14 mouse cellular contexts compared by ENCODE assay signal in the genomic region with DNA sequence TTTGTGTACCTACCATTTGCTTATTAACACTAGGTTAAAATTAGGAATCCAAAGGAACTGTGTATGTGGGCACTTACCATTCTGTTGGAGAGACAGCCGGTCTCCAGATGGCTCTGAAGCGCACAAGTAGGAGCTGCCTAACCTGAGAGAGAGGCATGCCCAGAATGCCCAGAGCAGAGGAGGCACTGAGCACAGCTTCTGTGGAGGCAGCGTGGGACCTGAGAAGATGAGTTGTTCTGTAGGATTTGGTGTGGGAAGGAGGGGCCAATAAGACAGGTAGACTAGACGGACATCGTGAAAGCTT. TPM values are rescaled to one million over a fixed set of nuclear protein-coding genes. Genes with fewer than 3 reads are reported as not detected.
DNase-seq lines count a peak whose midpoint lies in the region; ATAC-seq and TF ChIP-seq lines count a peak whose summit lies in the region.
"Had no signal": no experiment of that assay in that cellular context is flagged by ENCODE, and none has a peak within 500 bp of the region (broad histone marks: within the 10 kb centered on the region; RNA-seq: fewer than 3 reads in every experiment).

No protein-coding gene starts in this region.

- H3K36me3 ChIP-seq in forebrain, postnatal 0 days (ENCODE audit: insufficient read depth), result no peaks in the 10 kb centered on the region
- no peaks in the 10 kb centered on the region for H3K36me3 ChIP-seq in forebrain, embryonic 11.5 days (ENCODE audit: control insufficient read depth, insufficient read depth, low read length)
- no peaks in the 10 kb centered on the region for H3K36me3 ChIP-seq in limb, embryonic 10.5 days
- H3K36me3 ChIP-seq: stomach, embryonic 15.5 days had no signal

- no peak overlapping the region for H3K4me2 ChIP-seq in forebrain, postnatal 0 days (ENCODE audit: low read depth)
- no peak overlapping the region for H3K4me2 ChIP-seq in forebrain, embryonic 11.5 days (ENCODE audit: low read depth, low read length, severe bottlenecking)
- H3K4me2 ChIP-seq: stomach, embryonic 15.5 days had no signal

- DNase-seq in forebrain, postnatal 0 days, result no peak
- DNase-seq in forebrain, embryonic 11.5 days (ENCODE audit: low spot score), result no peak
- peak; percentile 42 for DNase-seq in brain, embryonic 14.5 days (ENCODE audit: low read depth)
- DNase-seq in cerebellum, postnatal 36 days, result peak; percentile 73
- peak; percentile 75 to 96 for DNase-seq in left cerebral cortex, postnatal 25 days (ENCODE audit: low spot score in 2 of 2)
- DNase-seq in kidney, adult 11 months, result no peak
- DNase-seq in embryo, embryonic 9.5 days (ENCODE audit: extremely low spot score), result no peak
- DNase-seq in limb, embryonic 10.5 days (ENCODE audit: low spot score), result no peak
- DNase-seq: gastrocnemius, postnatal 36 days; heart, postnatal 14 days; kidney, postnatal 4 days had no signal

- no peaks in the 10 kb centered on the region for H3K9me3 ChIP-seq in forebrain, postnatal 0 days (ENCODE audit: low read length)
- no peaks in the 10 kb centered on the region for H3K9me3 ChIP-seq in forebrain, embryonic 11.5 days (ENCODE audit: control insufficient read depth, low read length)
- H3K9me3 ChIP-seq in limb, embryonic 10.5 days (replicated peaks), result no peaks in the 10 kb centered on the region
- H3K9me3 ChIP-seq: stomach, embryonic 15.5 days had no signal

- no peak for TF ChIP-seq CTCF in forebrain, postnatal 0 days (IDR thresholded peaks at IDR 0.05; ENCODE audit: low read depth)
- TF ChIP-seq CTCF in brain, embryonic 14.5 days (IDR thresholded peaks at IDR 0.05; ENCODE audit: borderline replicate concordance, extremely low read depth, insufficient read depth, insufficient read length), result no peak

- H3K27me3 ChIP-seq in forebrain, postnatal 0 days (ENCODE audit: insufficient read depth, low read length), result no peaks in the 10 kb centered on the region
- H3K27me3 ChIP-seq in forebrain, embryonic 11.5 days (ENCODE audit: control insufficient read depth, insufficient read depth, low read length), result no peaks in the 10 kb centered on the region
- H3K27me3 ChIP-seq in limb, embryonic 10.5 days (ENCODE audit: low read depth, poor library complexity, severe bottlenecking), result no peaks in the 10 kb centered on the region
- H3K27me3 ChIP-seq: stomach, embryonic 15.5 days had no signal

- peak; percentile 38; the same call in 1 of the 2 replicates for ATAC-seq in forebrain, postnatal 0 days
- no peak for ATAC-seq in forebrain, embryonic 11.5 days (replicated peaks; ENCODE audit: low FRiP score)

- intact Hi-C loops in left cerebral cortex, postnatal 25 days (cut with DNase I), result loop anchor here (2.0 to 10.0 kb wide), 2 partner anchors 31 to 579 kb away; no protein-coding TSS in a partner anchor

- WGBS in forebrain, postnatal 0 days, result 78% methylated on average over 5 of the region's 5 CpGs
- WGBS in forebrain, embryonic 11.5 days, result 94% methylated on average over 5 of the region's 5 CpGs
- 98% methylated on average over 5 of the region's 5 CpGs for WGBS in limb, embryonic 10.5 days

- TF ChIP-seq POLR2A in brain, embryonic 14.5 days (IDR thresholded peaks at IDR 0.05; ENCODE audit: borderline replicate concordance, extremely low read depth, insufficient read depth, insufficient read length, poor library complexity, severe bottlenecking), result no peak

- no peaks in the 10 kb centered on the region for H3K4me1 ChIP-seq in forebrain, postnatal 0 days (ENCODE audit: insufficient read depth)
- H3K4me1 ChIP-seq in forebrain, embryonic 11.5 days (replicated peaks; ENCODE audit: control insufficient read depth, insufficient read depth, low read length), result no peaks in the 10 kb centered on the region
- H3K4me1 ChIP-seq in limb, embryonic 10.5 days, result peaks cover 15% of the 10 kb centered on the region

- H3K27ac ChIP-seq in forebrain, postnatal 0 days (ENCODE audit: low read depth, low read length), result no peak overlapping the region
- no peak overlapping the region for H3K27ac ChIP-seq in forebrain, embryonic 11.5 days (ENCODE audit: low read depth, low read length)
- no peak overlapping the region for H3K27ac ChIP-seq in limb, embryonic 10.5 days
- H3K27ac ChIP-seq: liver, embryonic 14.5 days; stomach, embryonic 15.5 days had no signal

- no peak overlapping the region for H3K4me3 ChIP-seq in forebrain, postnatal 0 days (ENCODE audit: low read depth, low read length)
- no peak overlapping the region for H3K4me3 ChIP-seq in forebrain, embryonic 11.5 days (ENCODE audit: low read depth, low read length)
- no peak overlapping the region for H3K4me3 ChIP-seq in limb, embryonic 10.5 days
- H3K4me3 ChIP-seq: myocyte; stomach, embryonic 15.5 days had no signal

- no peak overlapping the region for H3K9ac ChIP-seq in forebrain, postnatal 0 days
- no peak overlapping the region for H3K9ac ChIP-seq in forebrain, embryonic 11.5 days (ENCODE audit: low read length)
- H3K9ac ChIP-seq: liver, embryonic 14.5 days; stomach, embryonic 15.5 days had no signal

RNA-seq across cellular contexts. Expression of a gene that starts 10.5 kb away (rescaled TPM):
- 10.0 and 13.1 TPM in 2 replicates for total RNA-seq in forebrain, postnatal 0 days (2014; rRNA removed)
- polyA plus RNA-seq in forebrain, postnatal 0 days (2015; fragmentation: Nextera tagmentation; extraction: Ambion mirVana), result 4.3 and 5.5 TPM in 2 replicates
- polyA plus RNA-seq in forebrain, embryonic 11.5 days (2014; fragmentation: Nextera tagmentation; extraction: Ambion mirVana), result 19.3 and 21.2 TPM in 2 replicates
- polyA plus RNA-seq in brain, embryonic 14.5 days (2012; rRNA removed), result 14.4 TPM in 2 replicates
- 10 to 100 TPM; 40.7 to 41.0 TPM for total RNA-seq in left cerebral cortex, postnatal 25 days (2021)
- 16.1 and 22.3 TPM in 2 replicates for polyA plus RNA-seq in limb, embryonic 10.5 days (2016; fragmentation: Nextera tagmentation; extraction: Ambion mirVana)

Comparison
In these comparisons a context has a peak if more than half of its experiments do, and no peak if none do; other contexts are left out.
1. DNase-seq: peak in brain, embryonic 14.5 days (single experiment), cerebellum, postnatal 36 days (2 of 2) and left cerebral cortex, postnatal 25 days (2 of 2); none in forebrain, postnatal 0 days (single experiment), forebrain, embryonic 11.5 days (single experiment), kidney, adult 11 months (single experiment), embryo, embryonic 9.5 days (single experiment) and limb, embryonic 10.5 days (single experiment).